Mouse (Mus musculus): ENCODE results near the gene Ncapd3.

Ncapd3 gene

GRCm38 (mm10) chr9:27043892-27044291 lies 13.9 kb downstream of the Ncapd3 start:
- DNase-seq (ENCODE audit: low spot score): no peak

GRCm38 (mm10) chr9:27049492-27049891 lies 19.5 kb downstream of the Ncapd3 start:
- no peak for DNase-seq (ENCODE audit: low spot score)

- DNase-seq (ENCODE audit: low spot score): no peak
Observed at GRCm38 (mm10) chr9:27058341-27058740, 28.4 kb downstream of the Ncapd3 start.

GRCm38 (mm10) chr9:27070895-27071294 lies 40.9 kb downstream of the Ncapd3 start:
- DNase-seq (ENCODE audit: low spot score): no peak

- no peak for DNase-seq (ENCODE audit: low spot score)
Observed at GRCm38 (mm10) chr9:27074677-27075076, 44.7 kb downstream of the Ncapd3 start.

GRCm38 (mm10) chr9:27075812-27076211 lies 45.8 kb downstream of the Ncapd3 start:
- no peak for DNase-seq (ENCODE audit: low spot score)

GRCm38 (mm10) chr9:27086256-27086655 lies 56.3 kb downstream of the Ncapd3 start:
- no peak for DNase-seq (ENCODE audit: low spot score)

GRCm38 (mm10) chr9:27087402-27087801 lies 57.4 kb downstream of the Ncapd3 start:
- DNase-seq (ENCODE audit: low spot score): no peak

GRCm38 (mm10) chr9:27090134-27090533 lies 60.2 kb downstream of the Ncapd3 start:
- DNase-seq (ENCODE audit: low spot score): no peak

- no peak for DNase-seq (ENCODE audit: low spot score)
Observed at GRCm38 (mm10) chr9:27090801-27091775, 61.1 kb downstream of the Ncapd3 start.

GRCm38 (mm10) chr9:27092916-27093315 lies 62.9 kb downstream of the Ncapd3 start:
- no peak for DNase-seq (ENCODE audit: low spot score)

GRCm38 (mm10) chr9:27098092-27098491 lies 68.1 kb downstream of the Ncapd3 start:
- DNase-seq (ENCODE audit: low spot score): peak; percentile 7

GRCm38 (mm10) chr9:27098557-27098956 lies 68.6 kb downstream of the Ncapd3 start:
- no peak for DNase-seq (ENCODE audit: low spot score)

- no peak for DNase-seq (ENCODE audit: low spot score)
Observed at GRCm38 (mm10) chr9:27099474-27099873, 69.5 kb downstream of the Ncapd3 start.

GRCm38 (mm10) chr9:27101466-27101865 lies 71.5 kb downstream of the Ncapd3 start:
- DNase-seq (ENCODE audit: low spot score): no peak

GRCm38 (mm10) chr9:27106081-27106480 lies 76.1 kb downstream of the Ncapd3 start:
- peak; percentile 29 for DNase-seq (ENCODE audit: low spot score)

GRCm38 (mm10) chr9:27108451-27108850 lies 78.5 kb downstream of the Ncapd3 start:
- no peak for DNase-seq (ENCODE audit: low spot score)

- DNase-seq (ENCODE audit: low spot score): peak; percentile 57
Observed at GRCm38 (mm10) chr9:27109533-27110514, 79.8 kb downstream of the Ncapd3 start.

- DNase-seq (ENCODE audit: low spot score): no peak
Observed at GRCm38 (mm10) chr9:27110681-27111080, 80.7 kb downstream of the Ncapd3 start.

- no peak for DNase-seq (ENCODE audit: low spot score)
Observed at GRCm38 (mm10) chr9:27111756-27112155, 81.8 kb downstream of the Ncapd3 start.

- no peak for DNase-seq (ENCODE audit: low spot score)
Observed at GRCm38 (mm10) chr9:27121254-27121653, 91.3 kb downstream of the Ncapd3 start.

GRCm38 (mm10) chr9:27122076-27122475 lies 92.1 kb downstream of the Ncapd3 start:
- DNase-seq (ENCODE audit: low spot score): no peak

All from lung, postnatal 25 days (tissue).